Mouse (Mus musculus) thymus, postnatal 10 days (tissue): ENCODE data around the gene Vmn1r194.
"Not testable (repeated sequence)": the region's sequence is repeated elsewhere in the genome, so short reads cannot be mapped to it uniquely, and the experiment has no call there.

ENCODE experiments used
- DNase-seq, 2 experiments: peaks; one replicate each; pipeline ENCODE4 v3.0.0; 2021; ENCODE audit warnings: low spot score in 2 of 2

Vmn1r194 gene

DNA sequence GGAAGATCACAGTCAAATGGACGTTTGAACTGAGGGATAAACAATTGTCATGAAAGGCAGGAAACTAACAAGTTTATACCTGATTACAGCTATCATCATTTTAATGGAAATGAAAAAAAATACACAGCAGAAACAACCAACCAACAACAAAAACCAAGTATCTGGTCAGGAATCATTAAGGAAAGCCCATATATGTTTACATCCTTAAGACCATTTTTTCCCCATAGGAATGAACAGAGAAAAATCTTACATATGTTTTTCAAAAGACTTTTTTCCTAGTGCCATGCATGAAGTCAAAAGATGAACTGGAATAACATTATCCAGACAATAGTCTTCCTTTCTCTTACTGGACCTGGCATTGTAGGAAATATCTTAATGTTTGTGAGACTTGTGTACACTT is at the start of gene Vmn1r194:
TSS of gene Vmn1r194 (plus strand) at position 301 of the 400 bp plus-strand sequence.
- no peak for DNase-seq

DNA sequence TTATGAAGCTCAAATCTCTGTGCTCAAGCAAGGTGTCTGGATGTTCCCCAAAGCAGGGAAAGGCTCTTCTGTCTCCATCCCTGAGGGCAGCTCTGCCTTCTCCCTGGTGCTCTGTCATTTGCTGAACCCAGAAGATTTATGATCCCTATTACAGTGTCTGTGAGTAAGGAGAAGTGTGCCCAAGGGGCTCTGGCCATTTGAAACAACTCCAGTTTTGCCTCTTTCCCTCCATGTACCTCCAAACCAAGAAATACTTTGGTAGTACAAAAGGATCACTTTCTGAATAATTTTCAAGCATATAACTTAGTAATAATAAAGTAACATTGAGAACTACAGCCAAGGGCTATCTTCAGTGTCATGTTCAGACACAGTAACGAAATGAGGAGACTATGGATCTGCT is 21.0 kb upstream of the Vmn1r194 start, which contains the start of gene Vmn1r193:
TSS of gene Vmn1r193 (minus strand) at position 101 of the 400 bp plus-strand sequence.
- DNase-seq: not testable (repeated sequence)

DNA sequence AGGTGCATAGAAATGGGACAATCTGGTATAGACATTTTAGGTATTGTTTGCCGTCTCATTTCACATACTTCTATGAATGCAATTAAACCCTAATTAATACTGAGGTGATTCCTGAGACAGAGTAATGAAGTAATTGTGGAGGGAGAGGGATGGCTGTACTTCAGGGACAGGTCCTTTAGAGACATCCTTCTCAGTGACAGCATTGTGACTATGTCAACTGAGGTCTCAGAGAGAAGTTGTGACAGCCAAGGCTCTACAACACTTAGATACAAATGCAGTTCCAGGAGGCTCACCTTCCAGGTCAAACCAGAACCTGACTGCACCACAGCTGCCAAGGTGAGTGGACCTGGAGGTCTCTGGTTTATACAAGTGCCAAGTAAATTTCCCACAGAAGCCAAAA is 26.2 kb downstream of the Vmn1r194 start, which contains the start of gene Vmn1r195:
TSS of gene Vmn1r195 (plus strand) at position 301 of the 400 bp plus-strand sequence.
- not testable (repeated sequence) for DNase-seq

DNA sequence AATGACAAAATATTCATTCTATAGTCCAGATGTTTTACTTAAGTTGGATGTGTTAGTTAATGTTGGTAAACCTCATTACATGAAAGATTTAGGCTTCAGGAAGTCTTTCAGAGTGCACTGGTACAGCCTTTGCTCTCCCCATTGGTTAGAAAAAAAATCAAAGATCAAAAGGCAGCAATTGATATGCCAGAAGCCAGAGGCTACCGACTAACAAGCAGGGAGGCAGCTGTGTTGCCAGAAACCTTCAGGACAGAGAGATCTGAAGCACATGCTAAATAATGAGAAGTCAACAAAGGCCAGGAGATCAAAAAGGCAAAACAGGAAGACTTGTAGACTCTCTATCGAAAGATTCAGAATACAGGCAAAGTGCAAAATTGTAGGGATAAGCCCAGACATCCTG is 27.7 kb downstream of the Vmn1r194 start:
- DNase-seq: no peak

DNA sequence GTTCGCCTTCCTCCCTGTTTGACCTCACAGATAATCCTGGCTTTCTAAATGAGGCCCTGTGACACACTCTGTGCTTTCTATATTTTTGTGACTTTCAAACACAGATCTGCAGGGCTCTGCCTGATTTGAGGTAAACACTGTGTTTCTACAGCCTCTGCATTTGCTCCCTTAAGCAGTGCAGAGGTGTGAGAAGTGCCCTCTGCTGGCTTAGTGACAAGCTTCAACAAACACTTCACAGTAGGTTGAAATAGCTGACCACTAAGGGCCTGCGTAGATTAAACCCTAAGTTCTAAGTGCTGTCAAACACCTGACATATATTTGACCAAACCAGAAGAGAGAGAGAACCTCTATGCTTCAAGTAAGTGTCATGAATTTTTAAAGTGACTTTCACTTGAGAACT is 40.6 kb downstream of the Vmn1r194 start:
- no peak for DNase-seq

DNA sequence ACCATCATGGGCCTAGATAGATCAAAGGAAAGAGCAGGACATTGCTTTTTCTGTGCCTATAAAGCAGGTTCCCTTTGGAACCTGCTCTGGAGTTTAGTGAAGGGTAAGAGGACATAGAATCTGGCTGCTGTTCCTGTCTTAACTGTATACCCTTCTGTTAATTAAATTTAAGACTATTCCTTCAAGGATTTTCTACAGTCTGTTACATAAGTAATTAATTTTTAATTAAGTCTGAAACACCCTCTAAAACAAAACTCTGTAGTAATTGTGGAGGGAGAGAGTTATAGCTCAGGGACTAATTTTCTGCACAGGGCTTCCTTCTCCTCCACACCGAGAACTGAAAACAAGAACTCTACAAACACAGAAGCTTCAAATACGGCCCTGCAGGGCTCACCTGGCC is 45.6 kb downstream of the Vmn1r194 start, which contains the start of gene Vmn1r196:
TSS of gene Vmn1r196 (plus strand) at position 301 of the 400 bp plus-strand sequence.
- no peak for DNase-seq
